Mouse (Mus musculus) stomach, embryonic 16.5 days (tissue): ENCODE measurements around the gene Arhgap8. TPM values are rescaled to one million over a fixed set of nuclear protein-coding genes. Genes with fewer than 3 reads are reported as not detected.
A peak's percentile ranks its signal among the peaks of the same experiment; 100 is the strongest.

Source experiments
- ATAC-seq: fragments of 200-750 bp; cut with Nextera tagmentation; 2 replicates; pipeline ENCODE4 v1.8.0; 2017; ENCODE audit warnings: moderate number of reproducible peaks, moderate TSS enrichment; ENCODE audit not compliant: insufficient read depth, low FRiP score
- H3K27ac ChIP-seq: fragments of 300-500 bp; sonication (generic); 2 replicates; pipeline ENCODE4 v1.5.1; 2014; ENCODE audit warnings: low read length
- H3K27me3 ChIP-seq: fragments of 300-500 bp; sonication (generic); 2 replicates; pipeline ENCODE4 v1.6.1; 2014; ENCODE audit warnings: low read length, control low read depth, mixed read lengths; ENCODE audit not compliant: control insufficient read depth, insufficient read depth
- H3K36me3 ChIP-seq: fragments of 300-500 bp; sonication (generic); 2 replicates; pipeline ENCODE4 v1.6.1; 2014; ENCODE audit warnings: low read length; ENCODE audit not compliant: control insufficient read depth, insufficient read depth
- H3K4me1 ChIP-seq: fragments of 300-500 bp; sonication (generic); 2 replicates; pipeline ENCODE4 v1.6.1; 2014; ENCODE audit warnings: low read length, control low read depth, mixed read lengths; ENCODE audit not compliant: control insufficient read depth, insufficient read depth
- H3K4me2 ChIP-seq: fragments of 300-500 bp; sonication (generic); 2 replicates; pipeline ENCODE4 v1.6.1; 2014; ENCODE audit warnings: low read depth, low read length, mixed read lengths
- H3K4me3 ChIP-seq: fragments of 300-500 bp; sonication (generic); replicated peaks from 2 replicates; pipeline ENCODE4 v1.5.1; 2014; ENCODE audit warnings: mild to moderate bottlenecking, low read length
- H3K9ac ChIP-seq: fragments of 300-500 bp; sonication (generic); 2 replicates; pipeline ENCODE4 v1.6.1; 2014; ENCODE audit warnings: low read length
- H3K9me3 ChIP-seq: fragments of 300-500 bp; sonication (generic); replicated peaks from 2 replicates; pipeline ENCODE4 v1.6.1; 2016; ENCODE audit warnings: low read length, control low read depth; ENCODE audit not compliant: control insufficient read depth
- WGBS: fragments of 180-500 bp; shearing (Covaris S2); extraction: QIAGEN DNeasy Blood & Tissue Kit; methylation state at CpG from one replicate; pipeline ENCODE4 v1.1.7; 2014; 5-methylcytosine and 5-hydroxymethylcytosine counted together
- polyA plus RNA-seq: library from polyadenylated mRNA; unstranded; fragments of >200 nt; fragmentation: Nextera tagmentation; extraction: Ambion mirVana; gene quantifications from 2 replicates; pipeline ENCODE4 v1.2.1, GENCODE M21; 2015

Arhgap8 gene
- 12.6 and 14.5 TPM in 2 replicates for polyA plus RNA-seq

DNA sequence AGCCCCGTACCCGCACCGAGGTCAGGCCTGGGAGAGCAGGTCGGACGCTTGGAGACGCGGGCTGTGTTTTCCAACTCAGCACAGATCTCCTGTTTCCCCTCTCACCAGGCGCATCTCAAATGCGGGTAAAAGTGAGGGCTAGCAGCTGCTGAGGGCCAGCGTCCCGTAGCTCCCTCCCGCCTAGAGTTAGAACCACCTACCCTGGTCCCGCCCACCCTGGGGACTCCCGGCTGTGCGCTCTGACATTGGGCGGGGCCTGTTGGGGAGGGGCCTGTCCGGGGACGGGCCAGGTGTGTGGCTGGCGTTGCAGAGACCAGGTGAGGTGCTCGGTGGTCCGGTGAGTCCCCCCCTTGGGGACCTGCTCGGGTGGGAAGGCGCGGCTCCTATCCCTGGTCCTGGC lies at the start of gene Arhgap8:
Gene Arhgap8, plus strand, starts transcription at position 262 of the 400 bp plus-strand sequence.
- Histone ChIP-seq H3K4me3 (peak within 1 kb of the TSS; percentile 52), H3K27me3 (no peaks in the 10 kb centered on the region), H3K4me1 (peaks cover 19% of the 10 kb centered on the region), H3K36me3 (no peaks in the 10 kb centered on the region), H3K9ac (peak within 1 kb of the TSS; percentile 70), H3K9me3 (no peaks in the 10 kb centered on the region), H3K27ac (peak within 1 kb of the TSS; percentile 20; the same call in 1 of the 2 replicates), H3K4me2 (peak within 1 kb of the TSS; percentile 95)
- ATAC-seq, result peak; percentile 84
- 3% methylated on average over 20 of the region's 24 CpGs for WGBS

DNA sequence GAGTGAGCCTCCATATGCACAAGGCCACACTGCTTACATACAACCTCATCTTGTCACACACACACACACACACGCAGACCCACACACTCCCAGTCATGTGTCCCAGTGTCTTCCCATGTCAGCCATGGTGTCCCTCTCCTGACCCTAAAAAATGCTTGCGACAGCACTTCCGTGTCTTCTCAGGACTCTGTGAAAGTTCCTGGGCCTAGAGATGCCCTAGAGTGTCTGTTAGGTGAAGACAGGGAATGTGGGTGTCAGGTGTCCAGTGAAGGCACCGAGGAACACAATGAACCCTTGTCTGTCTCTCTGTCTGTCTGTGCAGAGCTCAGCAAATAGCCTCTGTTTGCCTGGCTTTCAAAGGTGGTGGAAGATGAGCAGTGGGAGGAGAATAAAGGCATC lies 49.2 kb upstream of the Arhgap8 start:
- ATAC-seq, result no peak

GRCm38 (mm10) chr15:84671401-84672307 lies 48.2 kb upstream of the Arhgap8 start:
- ATAC-seq, result no peak
- Histone ChIP-seq H3K4me3 (no peak overlapping the region), H3K27ac (no peak overlapping the region), H3K4me2 (no peak overlapping the region), H3K9ac (no peak overlapping the region), H3K27me3 (no peaks in the 10 kb centered on the region), H3K9me3 (no peaks in the 10 kb centered on the region), H3K4me1 (no peaks in the 10 kb centered on the region), H3K36me3 (no peaks in the 10 kb centered on the region)
- WGBS, result 54% methylated on average over 9 of the region's 9 CpGs

More for the DNA sequence above, 49.2 kb upstream of the Arhgap8 start:
- no peak overlapping the region for H3K9ac ChIP-seq
- H3K4me2 ChIP-seq, result no peak overlapping the region
- WGBS, result 81% methylated on average over 4 of the region's 4 CpGs
- no peaks in the 10 kb centered on the region for H3K27me3 ChIP-seq
- H3K4me1 ChIP-seq, result no peaks in the 10 kb centered on the region
- H3K9me3 ChIP-seq, result no peaks in the 10 kb centered on the region
- H3K4me3 ChIP-seq, result no peak overlapping the region
- no peak overlapping the region for H3K27ac ChIP-seq
- no peaks in the 10 kb centered on the region for H3K36me3 ChIP-seq

- Histone ChIP-seq H3K36me3 (no peaks in the 10 kb centered on the region), H3K27me3 (no peaks in the 10 kb centered on the region), H3K27ac (no peak overlapping the region), H3K9ac (no peak overlapping the region), H3K9me3 (no peaks in the 10 kb centered on the region), H3K4me3 (no peak overlapping the region), H3K4me2 (no peak overlapping the region), H3K4me1 (no peaks in the 10 kb centered on the region)
- no peak for ATAC-seq
- 68% methylated on average over 4 of the region's 4 CpGs for WGBS
Observed at GRCm38 (mm10) chr15:84672308-84672615, 47.6 kb upstream of the Arhgap8 start.

GRCm38 (mm10) chr15:84672616-84673015 lies 47.2 kb upstream of the Arhgap8 start:
- Histone ChIP-seq H3K9ac (no peak overlapping the region), H3K9me3 (no peaks in the 10 kb centered on the region), H3K4me2 (no peak overlapping the region), H3K4me1 (no peaks in the 10 kb centered on the region; the same call in 1 of the 2 replicates), H3K27me3 (no peaks in the 10 kb centered on the region), H3K4me3 (no peak overlapping the region), H3K27ac (no peak overlapping the region), H3K36me3 (no peaks in the 10 kb centered on the region)
- 69% methylated on average over 3 of the region's 3 CpGs for whole genome bisulfite sequencing
- ATAC-seq, result no peak

- no peak for ATAC-seq
- no peak overlapping the region for H3K4me3 ChIP-seq
- no peaks in the 10 kb centered on the region for H3K27me3 ChIP-seq
- peak overlapping the region; percentile 23 for H3K4me2 ChIP-seq
- H3K36me3 ChIP-seq, result no peaks in the 10 kb centered on the region
- H3K27ac ChIP-seq, result peak overlapping the region; percentile 90
- no peaks in the 10 kb centered on the region; the same call in 1 of the 2 replicates for H3K4me1 ChIP-seq
- H3K9me3 ChIP-seq, result no peaks in the 10 kb centered on the region
- 70% methylated on average over 11 of the region's 11 CpGs for WGBS
- H3K9ac ChIP-seq, result no peak overlapping the region
Observed at GRCm38 (mm10) chr15:84674329-84675067, 45.4 kb upstream of the Arhgap8 start.

DNA sequence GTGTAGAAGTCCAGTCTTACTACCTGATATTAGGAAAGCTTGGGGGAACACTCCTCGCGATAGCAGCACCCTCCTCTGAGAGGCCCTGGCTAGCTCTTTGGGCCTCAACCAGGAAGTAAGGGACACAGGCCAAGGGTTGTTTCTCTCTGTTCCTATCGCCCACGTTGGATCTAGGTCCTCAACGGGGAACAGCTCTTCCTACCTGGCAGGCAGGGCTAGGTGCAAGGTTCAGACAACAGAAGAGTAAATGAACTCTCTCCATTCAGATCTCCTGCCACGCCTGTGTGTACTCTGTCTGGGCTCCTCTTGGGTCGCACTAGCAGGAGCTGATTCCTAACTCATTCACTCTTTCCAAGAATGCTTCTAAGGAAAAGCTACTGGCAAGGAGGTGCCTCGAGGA lies 44.5 kb upstream of the Arhgap8 start:
- H3K27ac ChIP-seq, result peak overlapping the region; percentile 90

DNA sequence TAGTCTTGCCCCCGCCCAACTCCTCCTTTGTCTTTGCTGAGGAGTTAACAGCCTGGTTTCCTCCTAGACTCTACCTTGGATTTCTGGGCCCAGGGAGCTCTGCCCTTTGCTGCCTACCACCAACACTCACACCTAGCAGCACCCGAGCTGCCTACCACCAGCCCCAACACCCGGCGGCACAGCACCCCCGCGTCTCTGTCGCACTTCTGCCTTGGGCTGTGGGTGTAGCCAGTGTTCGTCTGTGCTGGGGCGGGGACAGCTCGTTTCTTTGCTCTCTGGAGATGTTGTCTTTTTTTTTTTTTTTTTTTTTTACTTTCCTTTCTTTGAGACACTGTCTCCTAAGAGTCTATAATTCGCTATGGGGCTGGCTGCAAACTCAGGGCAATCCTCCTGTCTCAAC lies 41.9 kb upstream of the Arhgap8 start:
- no peak overlapping the region for H3K4me3 ChIP-seq
- 56% methylated on average over 11 of the region's 11 CpGs for WGBS
- ATAC-seq, result no peak
- H3K36me3 ChIP-seq, result no peaks in the 10 kb centered on the region
- H3K27me3 ChIP-seq, result no peaks in the 10 kb centered on the region
- H3K4me1 ChIP-seq, result peaks cover 17% of the 10 kb centered on the region
- no peak overlapping the region for H3K4me2 ChIP-seq
- no peaks in the 10 kb centered on the region for H3K9me3 ChIP-seq
- no peak overlapping the region for H3K27ac ChIP-seq
- no peak overlapping the region for H3K9ac ChIP-seq

More for the DNA sequence above, 44.5 kb upstream of the Arhgap8 start:
- H3K9me3 ChIP-seq, result no peaks in the 10 kb centered on the region
- H3K4me3 ChIP-seq, result no peak overlapping the region
- H3K9ac ChIP-seq, result peak overlapping the region; percentile 5; the same call in 1 of the 2 replicates
- no peaks in the 10 kb centered on the region for H3K36me3 ChIP-seq
- no peaks in the 10 kb centered on the region for H3K27me3 ChIP-seq
- peaks cover 2% of the 10 kb centered on the region for H3K4me1 ChIP-seq
- peak overlapping the region; percentile 10; the same call in 1 of the 2 replicates for H3K4me2 ChIP-seq
- 47% methylated on average over 8 of the region's 8 CpGs for WGBS
- ATAC-seq, result peak; percentile 85

DNA sequence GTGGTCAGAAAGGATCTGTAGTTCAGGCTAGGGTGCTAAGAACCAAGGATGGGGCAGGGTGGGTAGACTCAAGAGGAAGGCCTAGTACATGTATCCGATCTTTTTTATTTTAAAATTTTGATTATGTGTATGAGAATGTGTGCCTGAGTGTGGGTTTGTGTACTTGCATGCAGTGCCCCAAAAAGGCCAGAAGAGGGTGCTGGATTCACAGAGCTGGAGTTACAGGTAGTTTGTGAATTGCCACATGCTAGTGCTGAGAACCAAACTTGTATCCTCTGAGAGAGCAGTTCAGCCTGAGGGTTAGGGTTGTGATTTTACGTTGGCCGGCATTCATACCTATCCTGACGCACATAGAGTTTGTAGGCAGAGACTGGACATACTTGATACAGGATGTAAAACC lies 40.8 kb upstream of the Arhgap8 start:
- H3K27me3 ChIP-seq, result no peaks in the 10 kb centered on the region
- no peak overlapping the region for H3K4me3 ChIP-seq
- no peak overlapping the region for H3K27ac ChIP-seq

More for the DNA sequence above, 40.8 kb upstream of the Arhgap8 start:
- Histone ChIP-seq H3K4me2 (no peak overlapping the region), H3K9ac (no peak overlapping the region), H3K36me3 (no peaks in the 10 kb centered on the region), H3K4me1 (peaks cover 20% of the 10 kb centered on the region), H3K9me3 (no peaks in the 10 kb centered on the region)
- no peak for ATAC-seq
- 93% methylated on average over 4 of the region's 4 CpGs for WGBS
